Mouse (Mus musculus): Measurements from ENCODE around the gene Slc23a2. TPM values are rescaled to one million over a fixed set of nuclear protein-coding genes. Genes with fewer than 3 reads are reported as not detected.

Slc23a2 gene
- polyA plus RNA-seq, 1 experiment from 2014 or later = 43.6 TPM

GRCm38 (mm10) chr2:132003916-132004315 is 141.0 kb downstream of the Slc23a2 start:
- Histone ChIP-seq H3K9ac (replicated peaks; ENCODE audit: low read depth, low read length) (no peak overlapping the region), H3K27ac (ENCODE audit: low read depth, low read length) (no peak overlapping the region), H3K4me2 (ENCODE audit: low read depth, low read length) (no peak overlapping the region), H3K36me3 (ENCODE audit: control insufficient read depth, insufficient read depth, low read length) (peaks cover 23% of the 10 kb centered on the region; the same call in 1 of the 2 replicates), H3K9me3 (ENCODE audit: control insufficient read depth, low read length) (no peaks in the 10 kb centered on the region), H3K4me3 (ENCODE audit: low read depth, low read length) (no peak overlapping the region), H3K4me1 (ENCODE audit: control insufficient read depth, insufficient read depth, low read length) (no peaks in the 10 kb centered on the region), H3K27me3 (ENCODE audit: control insufficient read depth, insufficient read depth, low read length) (no peaks in the 10 kb centered on the region)
- ATAC-seq (ENCODE audit: low read depth) = no peak
- 81% methylated on average over 5 of the region's 5 CpGs for WGBS

Other genes with a start within 250 kb of the Slc23a2 start
- 99.9 and 104 TPM in 2 replicates for gene Prnp, start 235.2 kb downstream of the Slc23a2 start, polyA plus RNA-seq (2014; fragmentation: Nextera tagmentation; extraction: Ambion mirVana)
- gene Prn, start 235.2 kb downstream of the Slc23a2 start, polyA plus RNA-seq (2014; fragmentation: Nextera tagmentation; extraction: Ambion mirVana) = not detected in 2 replicates
- gene Prnd, start 194.2 kb downstream of the Slc23a2 start, polyA plus RNA-seq (2014; fragmentation: Nextera tagmentation; extraction: Ambion mirVana) = 4.8 and 10.0 TPM in 2 replicates
- gene Rassf2, start 114.8 kb downstream of the Slc23a2 start, polyA plus RNA-seq (2014; fragmentation: Nextera tagmentation; extraction: Ambion mirVana) = 25.3 and 30.4 TPM in 2 replicates
- 44.8 and 49.8 TPM in 2 replicates for gene Tmem230, start 102.7 kb upstream of the Slc23a2 start, polyA plus RNA-seq (2014; fragmentation: Nextera tagmentation; extraction: Ambion mirVana)
- 101 and 102 TPM in 2 replicates for gene Pcna, start 108.2 kb upstream of the Slc23a2 start, polyA plus RNA-seq (2014; fragmentation: Nextera tagmentation; extraction: Ambion mirVana)
- 35.5 and 52.8 TPM in 2 replicates for gene Cds2, start 118.0 kb upstream of the Slc23a2 start, polyA plus RNA-seq (2014; fragmentation: Nextera tagmentation; extraction: Ambion mirVana)
- gene Prokr2, start 240.3 kb upstream of the Slc23a2 start, polyA plus RNA-seq (2014; fragmentation: Nextera tagmentation; extraction: Ambion mirVana) = 1.7 and 3.0 TPM in 2 replicates